Mouse (Mus musculus) brown adipose tissue, adult 24 weeks (tissue): ENCODE measurements at regions not wholly inside any gene's neighbourhood (a gene's known extent, or its start where the extent isn't known, plus 50 kb on each side); places are given as distances from the start of the nearest gene placed in this dataset.
"Not testable (repeated sequence)": the region's sequence is repeated elsewhere in the genome, so short reads cannot be mapped to it uniquely, and the experiment has no call there.

ENCODE experiments used
- H3K27ac ChIP-seq: fragments of 200-500 bp; replicated peaks from 2 replicates; pipeline ENCODE4 v1.5.1; 2012; ENCODE audit warnings: low read depth, mild to moderate bottlenecking, low read length
- H3K4me1 ChIP-seq: fragments of 200-500 bp; 2 replicates; pipeline ENCODE4 v1.6.1; 2012; ENCODE audit warnings: low read length, mixed read lengths; ENCODE audit not compliant: control insufficient read depth, insufficient read depth, insufficient read length
- H3K4me3 ChIP-seq: fragments of 200-500 bp; 2 replicates; pipeline ENCODE4 v1.5.1; 2012; ENCODE audit warnings: low read depth, mild to moderate bottlenecking, low read length, moderate library complexity; ENCODE audit not compliant: insufficient read depth

- H3K4me1 ChIP-seq = no peaks in the 10 kb centered on the region
- H3K4me3 ChIP-seq = no peak overlapping the region
- no peak overlapping the region for H3K27ac ChIP-seq
These were observed 165.0 kb upstream of the Pkdcc start for GRCm38 (mm10) chr17:83049972-83050535.

- H3K4me1 ChIP-seq = no peaks in the 10 kb centered on the region
- no peak overlapping the region for H3K4me3 ChIP-seq
- no peak overlapping the region for H3K27ac ChIP-seq
These were observed 164.4 kb upstream of the Pkdcc start for GRCm38 (mm10) chr17:83050591-83051197.

- Histone ChIP-seq H3K4me1 (no peaks in the 10 kb centered on the region), H3K4me3 (no peak overlapping the region), H3K27ac (no peak overlapping the region)
These were observed 162.4 kb upstream of the Pkdcc start for GRCm38 (mm10) chr17:83052613-83053140.

GRCm38 (mm10) chr17:83057832-83058231 is 157.3 kb upstream of the Pkdcc start:
- H3K4me1 ChIP-seq = no peaks in the 10 kb centered on the region
- H3K27ac ChIP-seq = no peak overlapping the region
- no peak overlapping the region for H3K4me3 ChIP-seq

- no peak overlapping the region for H3K27ac ChIP-seq
- H3K4me3 ChIP-seq = no peak overlapping the region
- no peaks in the 10 kb centered on the region for H3K4me1 ChIP-seq
These were observed 153.2 kb upstream of the Pkdcc start for GRCm38 (mm10) chr17:83061843-83062242.

GRCm38 (mm10) chr17:83063848-83064247 is 151.2 kb upstream of the Pkdcc start:
- Histone ChIP-seq H3K4me1 (no peaks in the 10 kb centered on the region), H3K4me3 (no peak overlapping the region), H3K27ac (no peak overlapping the region)

GRCm38 (mm10) chr17:83064376-83064775 is 150.7 kb upstream of the Pkdcc start:
- not testable (repeated sequence) for H3K27ac ChIP-seq, H3K4me1 ChIP-seq, H3K4me3 ChIP-seq

GRCm38 (mm10) chr17:83069246-83069645 is 145.8 kb upstream of the Pkdcc start:
- H3K4me3 ChIP-seq = no peak overlapping the region
- no peak overlapping the region for H3K27ac ChIP-seq

GRCm38 (mm10) chr17:83071746-83072145 is 143.3 kb upstream of the Pkdcc start:
- Histone ChIP-seq H3K4me1 (no peaks in the 10 kb centered on the region), H3K4me3 (no peak overlapping the region), H3K27ac (no peak overlapping the region)

More at GRCm38 (mm10) chr17:83069246-83069645, 145.8 kb upstream of the Pkdcc start:
- H3K4me1 ChIP-seq = no peaks in the 10 kb centered on the region

GRCm38 (mm10) chr17:83072175-83072574 is 142.9 kb upstream of the Pkdcc start:
- no peaks in the 10 kb centered on the region for H3K4me1 ChIP-seq
- H3K4me3 ChIP-seq = no peak overlapping the region
- no peak overlapping the region for H3K27ac ChIP-seq

- Histone ChIP-seq H3K27ac (no peak overlapping the region), H3K4me1 (no peaks in the 10 kb centered on the region), H3K4me3 (no peak overlapping the region)
These were observed 140.2 kb upstream of the Pkdcc start for GRCm38 (mm10) chr17:83074893-83075292.

GRCm38 (mm10) chr17:83077737-83078600 is 137.1 kb upstream of the Pkdcc start:
- Histone ChIP-seq H3K4me3 (no peak overlapping the region), H3K27ac (no peak overlapping the region), H3K4me1 (no peaks in the 10 kb centered on the region)

GRCm38 (mm10) chr17:83078601-83079360 is 136.3 kb upstream of the Pkdcc start:
- no peaks in the 10 kb centered on the region for H3K4me1 ChIP-seq
- no peak overlapping the region for H3K27ac ChIP-seq
- no peak overlapping the region for H3K4me3 ChIP-seq

GRCm38 (mm10) chr17:83079361-83079685 is 135.8 kb upstream of the Pkdcc start:
- H3K4me1 ChIP-seq = no peaks in the 10 kb centered on the region
- no peak overlapping the region for H3K4me3 ChIP-seq
- no peak overlapping the region for H3K27ac ChIP-seq

GRCm38 (mm10) chr17:83081729-83082128 is 133.4 kb upstream of the Pkdcc start:
- H3K27ac ChIP-seq = no peak overlapping the region
- no peaks in the 10 kb centered on the region for H3K4me1 ChIP-seq
- no peak overlapping the region for H3K4me3 ChIP-seq
